Mouse (Mus musculus): ENCODE measurements at regions not wholly inside any gene's neighbourhood (a gene's known extent, or its start where the extent isn't known, plus 50 kb on each side); places are given as distances from the start of the nearest gene placed in this dataset.
"Not testable (repeated sequence)": the region's sequence is repeated elsewhere in the genome, so short reads cannot be mapped to it uniquely, and the experiment has no call there.

DNA sequence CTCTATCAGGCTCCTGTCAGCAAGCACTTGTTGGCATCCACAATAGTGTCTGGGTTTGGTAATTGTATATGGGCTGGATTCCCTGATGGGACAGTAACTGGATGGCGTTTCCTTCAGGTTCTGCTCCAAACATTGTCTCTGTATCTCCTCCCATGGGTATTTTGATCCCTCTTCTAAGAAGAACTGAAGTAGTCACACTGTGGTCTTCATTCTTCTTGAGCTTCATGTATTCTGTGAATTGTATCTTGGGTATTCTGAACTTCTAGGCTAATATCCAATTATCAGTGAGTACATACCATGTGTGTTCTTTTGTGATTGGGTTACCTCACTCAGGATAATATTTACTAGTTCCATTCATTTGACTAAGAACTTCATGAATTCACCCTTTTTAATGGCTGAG, 119.2 kb upstream of the Gm21119 start:
- no CpG with 5 or more reads among the region's 1 CpGs for WGBS
- H3K4me3 ChIP-seq (ENCODE audit: insufficient read depth, low read depth, low read length); H3K4me1 ChIP-seq (ENCODE audit: control insufficient read depth, insufficient read depth, low read length): not testable (repeated sequence)

DNA sequence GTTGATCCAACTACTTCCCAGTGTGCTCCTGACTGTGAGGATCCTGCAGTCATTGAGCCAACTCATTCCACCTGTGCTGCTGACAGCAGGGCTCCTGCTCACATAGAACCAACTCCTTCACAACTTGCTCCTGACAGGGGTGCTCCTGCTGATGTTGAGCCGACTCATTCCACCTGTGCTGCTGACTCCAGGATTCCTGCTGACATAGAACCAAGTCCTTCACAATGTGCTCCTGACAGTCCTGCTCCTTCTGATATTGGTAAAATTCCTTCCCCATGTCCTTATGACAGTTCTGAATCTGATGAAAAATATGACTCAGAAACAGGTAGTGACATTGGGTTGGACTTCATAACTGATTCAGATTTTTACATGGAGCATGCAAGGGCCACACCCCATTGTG, 100.8 kb upstream of the Gm21119 start:
- not testable (repeated sequence) for H3K27ac ChIP-seq (ENCODE audit: insufficient read depth, low read depth, low read length); H3K4me1 ChIP-seq (ENCODE audit: control insufficient read depth, insufficient read depth, low read length); H3K4me3 ChIP-seq (ENCODE audit: insufficient read depth, low read depth, low read length)
- 80% methylated on average over 1 of the region's 1 CpGs for WGBS

More for the DNA sequence above, 119.2 kb upstream of the Gm21119 start:
- not testable (repeated sequence) for H3K27ac ChIP-seq (ENCODE audit: insufficient read depth, low read depth, low read length)

DNA sequence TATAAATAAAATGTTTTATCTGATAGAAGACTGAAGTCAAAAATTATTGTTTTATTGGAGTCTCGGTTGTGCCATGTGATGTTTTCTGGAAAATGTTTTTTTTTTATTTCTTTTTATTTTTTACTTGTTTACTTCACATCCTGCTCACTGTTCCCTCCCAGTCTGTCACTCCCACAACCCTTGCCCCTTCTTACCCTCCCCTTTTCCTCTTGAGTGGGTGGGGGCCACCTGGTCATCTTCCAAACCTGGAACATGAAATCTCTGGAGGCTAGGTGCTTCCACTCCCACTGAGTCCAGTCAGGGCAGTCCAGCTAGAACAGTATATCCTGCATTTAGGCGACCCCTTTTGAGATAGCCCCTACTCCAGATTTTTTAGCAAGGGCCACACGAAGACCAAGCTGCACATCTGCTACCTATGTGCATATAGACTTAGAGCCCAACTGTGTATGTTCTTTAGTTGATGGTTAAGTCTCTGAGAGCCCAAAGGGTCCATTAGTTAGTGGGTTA, 98.3 kb upstream of the Gm21119 start:
- not testable (repeated sequence) for H3K4me3 ChIP-seq (ENCODE audit: insufficient read depth, low read depth, low read length); H3K27ac ChIP-seq (ENCODE audit: insufficient read depth, low read depth, low read length); H3K4me1 ChIP-seq (ENCODE audit: control insufficient read depth, insufficient read depth, low read length)
- 69% methylated on average over 3 of the region's 3 CpGs for WGBS

DNA sequence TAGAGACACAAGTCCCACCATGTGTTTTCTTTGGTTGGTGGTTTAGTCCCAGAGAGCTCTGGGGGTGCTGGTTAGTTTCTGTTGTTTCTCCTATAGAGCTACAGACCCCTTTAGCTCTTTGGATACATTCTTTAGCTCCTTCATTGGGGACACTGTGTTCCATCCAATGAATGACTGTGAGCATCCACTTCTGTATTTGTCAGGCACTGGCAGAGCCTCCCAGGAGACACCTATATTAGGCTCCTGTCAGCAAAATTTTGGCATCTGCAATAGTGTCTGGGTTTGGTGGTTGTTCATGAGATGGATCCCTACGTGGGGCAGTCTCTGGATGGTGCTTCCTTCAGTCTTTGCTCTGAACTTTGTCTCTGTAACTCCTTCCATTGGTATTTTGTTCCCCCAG, 97.2 kb upstream of the Gm21119 start:
- 28% methylated on average over 1 of the region's 1 CpGs for WGBS
- not testable (repeated sequence) for H3K4me1 ChIP-seq (ENCODE audit: control insufficient read depth, insufficient read depth, low read length); H3K4me3 ChIP-seq (ENCODE audit: insufficient read depth, low read depth, low read length); H3K27ac ChIP-seq (ENCODE audit: insufficient read depth, low read depth, low read length)

DNA sequence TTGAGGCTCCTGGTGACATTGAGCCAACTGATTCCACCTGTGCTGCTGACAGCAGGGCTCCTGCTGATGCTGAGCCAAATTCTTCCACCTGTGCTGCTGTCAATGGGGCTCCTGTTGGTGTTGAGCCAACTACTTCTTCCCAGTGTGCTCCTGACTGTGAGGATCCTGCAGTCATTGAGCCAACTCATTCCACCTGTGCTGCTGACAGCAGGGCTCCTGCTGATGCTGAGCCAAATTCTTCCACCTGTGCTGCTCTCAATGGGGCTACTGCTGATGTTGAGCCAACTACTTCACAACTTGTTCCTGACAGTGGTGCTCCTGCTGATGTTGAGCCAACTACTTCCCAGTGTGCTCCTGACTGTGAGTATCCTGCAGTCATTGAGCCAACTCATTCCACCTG, 90.2 kb upstream of the Gm21119 start:
- not testable (repeated sequence) for H3K4me3 ChIP-seq (ENCODE audit: insufficient read depth, low read depth, low read length); H3K27ac ChIP-seq (ENCODE audit: insufficient read depth, low read depth, low read length); H3K4me1 ChIP-seq (ENCODE audit: control insufficient read depth, insufficient read depth, low read length)

DNA sequence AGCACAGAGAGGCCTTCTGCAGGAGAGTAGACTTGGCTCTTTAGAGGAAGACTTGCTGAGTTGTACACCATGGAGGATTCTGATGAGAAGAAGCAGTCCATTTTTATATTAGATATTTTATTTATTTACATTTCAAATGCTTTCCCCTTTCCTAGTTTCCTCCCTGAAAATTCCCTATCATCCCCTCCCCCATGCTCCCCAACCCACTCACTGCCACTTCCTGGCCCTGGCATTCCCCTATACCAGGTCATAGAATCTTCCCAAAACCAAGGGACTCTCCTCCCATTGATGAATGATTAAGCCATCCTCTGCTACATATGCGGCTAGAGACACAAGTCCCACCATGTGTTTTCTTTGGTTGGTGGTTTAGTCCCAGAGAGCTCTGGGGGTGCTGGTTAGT, 85.7 kb upstream of the Gm21119 start:
- not testable (repeated sequence) for H3K4me3 ChIP-seq (ENCODE audit: insufficient read depth, low read depth, low read length); H3K4me1 ChIP-seq (ENCODE audit: control insufficient read depth, insufficient read depth, low read length); H3K27ac ChIP-seq (ENCODE audit: insufficient read depth, low read depth, low read length)
- no CpG with 5 or more reads among the region's 1 CpGs for WGBS

DNA sequence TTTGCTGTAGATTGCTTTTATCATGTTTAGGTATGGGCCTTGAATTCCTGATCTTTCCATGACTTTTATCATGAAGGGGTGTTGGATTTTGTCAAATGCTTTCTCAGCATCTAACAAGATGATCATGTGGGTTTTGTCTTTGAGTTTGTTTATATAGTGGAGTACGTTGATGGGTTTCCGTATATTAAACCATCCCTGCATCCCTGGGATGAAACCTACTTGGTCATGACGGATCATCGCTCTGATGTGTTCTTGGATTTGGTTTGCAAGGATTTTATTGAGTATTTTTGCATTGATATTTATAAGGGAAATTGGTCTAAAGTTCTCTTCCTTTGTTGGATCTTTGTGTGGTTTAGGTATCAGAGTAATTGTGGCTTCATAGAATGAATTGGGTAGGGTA, 75.7 kb upstream of the Gm21119 start:
- not testable (repeated sequence) for H3K4me1 ChIP-seq (ENCODE audit: control insufficient read depth, insufficient read depth, low read length); H3K4me3 ChIP-seq (ENCODE audit: insufficient read depth, low read depth, low read length); H3K27ac ChIP-seq (ENCODE audit: insufficient read depth, low read depth, low read length)
- 91% methylated on average over 4 of the region's 4 CpGs for WGBS

DNA sequence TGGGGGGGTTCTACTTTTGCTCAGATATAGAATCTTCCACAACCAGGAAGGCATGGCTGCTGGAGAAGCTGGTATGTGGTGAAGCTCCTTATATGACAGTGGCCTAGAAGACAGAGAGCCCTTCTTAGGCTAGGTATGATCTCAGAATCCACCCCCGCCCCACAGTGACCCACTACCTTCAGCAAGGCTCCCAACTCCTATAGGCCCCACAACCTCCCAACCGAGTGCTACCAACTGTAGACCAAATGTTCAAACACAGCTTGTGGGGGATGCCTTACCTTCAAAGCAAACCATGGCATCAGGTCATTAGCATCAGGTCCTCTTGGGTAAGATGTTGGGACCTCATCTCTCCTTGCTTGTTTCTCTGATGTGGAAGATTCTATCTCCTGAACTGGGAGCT, 70.6 kb upstream of the Gm21119 start:
- H3K27ac ChIP-seq (ENCODE audit: insufficient read depth, low read depth, low read length); H3K4me3 ChIP-seq (ENCODE audit: insufficient read depth, low read depth, low read length); H3K4me1 ChIP-seq (ENCODE audit: control insufficient read depth, insufficient read depth, low read length): not testable (repeated sequence)
- WGBS, result 69% methylated on average over 2 of the region's 2 CpGs

DNA sequence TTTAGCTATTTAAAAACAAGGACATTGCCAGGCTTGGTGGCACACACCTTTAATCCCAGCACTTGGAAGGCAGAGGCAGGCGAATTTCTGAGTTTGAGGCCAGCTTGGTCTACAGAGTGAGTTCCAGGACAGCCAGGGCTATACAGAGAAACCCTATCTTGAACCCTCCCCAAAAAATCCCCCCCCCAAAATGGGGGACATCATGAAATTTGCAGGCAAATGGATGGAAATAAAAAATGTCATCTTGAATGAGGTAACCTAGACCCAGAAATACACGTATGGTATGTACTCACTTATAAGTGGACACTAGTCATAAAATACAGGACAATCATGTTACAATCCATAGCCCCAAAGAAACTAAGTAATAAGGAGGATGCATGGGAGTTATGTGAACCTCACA, 69.4 kb upstream of the Gm21119 start:
- H3K4me1 ChIP-seq (ENCODE audit: control insufficient read depth, insufficient read depth, low read length); H3K27ac ChIP-seq (ENCODE audit: insufficient read depth, low read depth, low read length); H3K4me3 ChIP-seq (ENCODE audit: insufficient read depth, low read depth, low read length): not testable (repeated sequence)
- 53% methylated on average over 1 of the region's 2 CpGs for WGBS

DNA sequence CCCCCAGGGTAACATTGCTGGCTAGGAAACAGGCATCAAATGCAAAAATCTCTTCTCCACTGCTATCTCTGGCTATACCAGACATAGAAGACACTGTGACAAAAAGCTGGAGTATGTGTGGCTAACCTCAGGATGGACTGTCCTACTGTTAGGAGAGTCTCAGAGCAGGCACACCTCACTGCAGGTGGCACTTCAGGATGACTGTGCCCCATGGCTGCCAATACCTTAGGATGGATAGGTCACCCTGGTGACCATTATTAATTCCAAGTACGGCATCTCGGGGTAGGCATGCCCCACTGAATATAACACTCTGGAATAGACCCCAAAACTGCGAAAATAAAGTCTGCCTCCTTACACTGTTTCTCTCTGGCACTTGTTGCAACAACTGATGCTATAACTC, 68.3 kb upstream of the Gm21119 start:
- not testable (repeated sequence) for H3K4me3 ChIP-seq (ENCODE audit: insufficient read depth, low read depth, low read length); H3K4me1 ChIP-seq (ENCODE audit: control insufficient read depth, insufficient read depth, low read length); H3K27ac ChIP-seq (ENCODE audit: insufficient read depth, low read depth, low read length)
- WGBS, result no CpG with 5 or more reads among the region's 3 CpGs

DNA sequence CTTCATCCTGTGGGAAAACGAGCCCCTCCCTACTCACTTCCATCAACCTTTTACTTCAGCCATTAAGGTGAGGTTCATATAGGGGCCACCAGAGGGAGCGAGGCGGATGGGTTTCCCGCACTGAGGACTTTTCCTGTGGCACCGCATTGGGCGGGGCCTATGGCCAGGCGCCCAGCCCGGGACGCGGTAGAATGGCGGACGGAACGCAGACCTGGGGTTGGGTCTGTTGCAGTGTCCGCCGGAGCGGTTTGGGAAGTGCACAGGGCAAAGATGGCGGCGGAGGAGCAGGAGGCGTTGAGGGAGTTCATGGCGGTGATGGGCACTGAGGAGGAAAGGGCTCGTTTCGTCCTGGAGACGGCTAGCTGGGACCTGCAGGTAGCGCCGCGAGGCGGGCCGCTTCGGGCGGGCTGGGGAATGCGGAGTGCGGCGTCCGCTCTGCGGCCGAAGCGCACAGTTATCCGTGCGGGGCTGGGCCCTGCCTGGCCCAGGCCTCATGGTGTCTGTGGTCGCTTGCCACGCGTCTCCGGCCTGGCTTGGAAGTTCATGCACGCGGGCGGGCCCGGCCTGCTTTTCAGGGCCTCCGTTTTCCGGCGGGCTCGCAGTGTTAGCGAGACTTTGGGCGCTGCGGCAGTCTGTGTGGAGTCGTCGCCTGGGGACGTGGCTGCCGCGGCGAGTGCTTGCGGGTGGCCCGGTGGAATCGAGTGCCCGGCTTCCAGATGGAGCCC, 64.5 kb upstream of the Gm21119 start:
- H3K4me1 ChIP-seq (ENCODE audit: control insufficient read depth, insufficient read depth, low read length); H3K27ac ChIP-seq (ENCODE audit: insufficient read depth, low read depth, low read length): not testable (repeated sequence)
- 12% methylated on average over 64 of the region's 64 CpGs for WGBS
- peak overlapping the region; percentile 61 for H3K4me3 ChIP-seq (ENCODE audit: insufficient read depth, low read depth, low read length)

DNA sequence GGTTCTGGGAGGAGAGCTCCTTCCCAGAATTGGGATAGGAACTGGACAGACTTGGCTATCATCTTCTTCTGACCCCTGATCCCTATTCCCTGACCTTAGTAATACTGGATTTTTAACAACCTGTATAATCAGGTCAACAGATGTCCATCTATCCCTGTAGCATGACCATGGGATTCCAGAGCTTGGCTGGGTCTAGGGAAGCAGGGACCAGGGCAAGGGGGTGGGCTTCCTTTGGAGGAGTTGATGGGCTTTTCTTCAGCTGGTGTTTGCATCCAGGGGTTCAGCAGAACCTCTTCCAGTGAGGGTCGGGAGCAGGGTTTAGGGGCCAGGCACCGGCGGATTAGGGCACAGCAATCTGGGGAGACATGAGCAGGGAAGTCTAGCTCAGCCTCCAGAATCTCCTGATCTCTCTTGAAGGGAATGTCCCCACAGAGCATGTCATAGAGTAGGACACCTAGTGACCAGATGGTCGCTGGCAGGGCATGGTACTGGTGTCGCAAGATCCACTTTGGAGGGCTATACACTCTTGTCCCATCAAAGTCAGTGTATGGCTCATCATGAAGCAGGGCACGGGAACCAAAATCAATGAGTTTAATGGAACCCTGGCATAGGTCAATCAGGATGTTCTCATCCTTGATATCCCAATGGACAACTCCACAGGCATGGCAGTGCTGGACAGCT, 58.1 kb upstream of the Gm21119 start:
- not testable (repeated sequence) for H3K27ac ChIP-seq (ENCODE audit: insufficient read depth, low read depth, low read length); H3K4me3 ChIP-seq (ENCODE audit: insufficient read depth, low read depth, low read length); H3K4me1 ChIP-seq (ENCODE audit: control insufficient read depth, insufficient read depth, low read length)
- no CpG with 5 or more reads among the region's 6 CpGs for WGBS

DNA sequence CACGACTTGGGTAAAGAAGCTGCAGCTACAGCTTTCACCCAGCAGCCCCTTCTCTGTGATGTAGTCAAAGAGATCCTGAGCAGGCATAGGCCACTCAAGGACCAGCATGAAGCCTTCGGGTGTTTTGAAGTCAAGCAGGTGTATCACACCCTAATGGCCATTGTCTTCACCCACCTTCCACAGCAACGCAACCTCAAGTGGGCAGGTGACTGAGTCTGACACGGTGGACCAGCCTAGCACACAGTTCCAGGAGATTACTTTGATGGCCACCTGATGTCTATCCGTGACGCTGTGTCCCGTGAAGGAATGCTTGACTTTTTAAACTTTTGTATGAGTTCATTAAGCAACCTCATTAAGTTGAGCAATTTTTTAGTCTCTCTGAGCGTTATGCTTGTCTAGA, 57.5 kb upstream of the Gm21119 start:
- H3K27ac ChIP-seq (ENCODE audit: insufficient read depth, low read depth, low read length); H3K4me3 ChIP-seq (ENCODE audit: insufficient read depth, low read depth, low read length); H3K4me1 ChIP-seq (ENCODE audit: control insufficient read depth, insufficient read depth, low read length): not testable (repeated sequence)
- 76% methylated on average over 7 of the region's 8 CpGs for WGBS

DNA sequence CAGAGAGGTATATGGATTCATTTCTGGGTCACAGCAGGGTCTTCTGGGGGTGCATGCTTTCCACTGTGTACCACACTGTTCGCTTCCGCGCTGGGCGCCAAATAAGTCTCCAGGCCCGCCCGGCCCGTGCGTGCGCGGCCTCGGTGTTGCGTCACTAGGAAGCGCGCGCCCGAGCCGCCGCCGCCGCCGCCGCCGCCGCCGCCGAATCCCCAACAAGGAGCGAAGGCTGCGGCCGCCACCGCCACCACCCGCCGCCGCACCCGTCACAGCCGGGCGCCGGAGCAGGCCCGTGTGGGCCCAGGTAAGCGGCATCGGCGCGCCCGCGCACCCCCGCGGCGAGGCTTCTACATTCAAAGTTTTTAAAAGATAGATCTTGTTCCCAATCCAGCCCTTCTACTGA, 57.1 kb upstream of the Gm21119 start:
- peak overlapping the region; percentile 26; the same call in 1 of the 2 replicates for H3K4me3 ChIP-seq (ENCODE audit: insufficient read depth, low read depth, low read length)
- 64% methylated on average over 47 of the region's 47 CpGs for whole genome bisulfite sequencing
- H3K27ac ChIP-seq (ENCODE audit: insufficient read depth, low read depth, low read length); H3K4me1 ChIP-seq (ENCODE audit: control insufficient read depth, insufficient read depth, low read length): not testable (repeated sequence)

Measured in olfactory bulb, adult 2 months (tissue).